Mouse (Mus musculus): ENCODE measurements around the gene Rabgap1l. TPM values are rescaled to one million over a fixed set of nuclear protein-coding genes. Genes with fewer than 3 reads are reported as not detected.

Rabgap1l gene
- total and polyA plus RNA-seq, 2 experiments from 2014 or later: 34.1 to 110 TPM

DNA sequence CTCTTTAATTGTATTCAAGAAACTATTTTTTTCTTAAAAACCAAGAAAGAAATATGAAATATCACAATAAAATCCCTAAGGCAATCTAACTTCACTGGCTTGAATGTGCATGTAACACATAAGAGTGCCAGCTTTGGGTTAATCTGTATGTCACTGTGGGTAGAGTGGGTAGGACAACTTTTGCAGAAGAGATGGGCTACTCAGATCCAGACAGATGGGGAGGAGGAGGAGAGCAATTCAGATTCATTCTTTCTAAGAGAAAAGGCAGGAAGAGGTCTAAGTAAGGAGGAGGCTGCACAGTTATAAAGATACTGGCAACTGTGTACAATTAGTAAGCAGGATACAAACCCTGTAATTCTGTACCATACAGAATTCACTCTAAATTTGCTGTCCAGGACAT is 327.8 kb downstream of the Rabgap1l start:
- no peak overlapping the region for H3K4me3 ChIP-seq (ENCODE audit: low read depth, low read length)
- no peaks in the 10 kb centered on the region for H3K36me3 ChIP-seq (ENCODE audit: insufficient read depth, low read length)
- H3K4me1 ChIP-seq (ENCODE audit: insufficient read depth, low read length): no peaks in the 10 kb centered on the region
- no peak for TF ChIP-seq CTCF (IDR thresholded peaks at IDR 0.05)
- H3K27me3 ChIP-seq (ENCODE audit: insufficient read depth, low read length): no peaks in the 10 kb centered on the region
- H3K27ac ChIP-seq (ENCODE audit: low read depth, low read length): no peak overlapping the region
- no peak overlapping the region for H3K9ac ChIP-seq (replicated peaks; ENCODE audit: low read length, poor library complexity, severe bottlenecking)
- no peaks in the 10 kb centered on the region for H3K9me3 ChIP-seq (ENCODE audit: low read length)
- no peak for ATAC-seq (ENCODE audit: low FRiP score)
- DNase-seq (ENCODE audit: low spot score): no peak
- no peak overlapping the region for H3K4me2 ChIP-seq (ENCODE audit: low read depth, low read length, poor library complexity, severe bottlenecking)

DNA sequence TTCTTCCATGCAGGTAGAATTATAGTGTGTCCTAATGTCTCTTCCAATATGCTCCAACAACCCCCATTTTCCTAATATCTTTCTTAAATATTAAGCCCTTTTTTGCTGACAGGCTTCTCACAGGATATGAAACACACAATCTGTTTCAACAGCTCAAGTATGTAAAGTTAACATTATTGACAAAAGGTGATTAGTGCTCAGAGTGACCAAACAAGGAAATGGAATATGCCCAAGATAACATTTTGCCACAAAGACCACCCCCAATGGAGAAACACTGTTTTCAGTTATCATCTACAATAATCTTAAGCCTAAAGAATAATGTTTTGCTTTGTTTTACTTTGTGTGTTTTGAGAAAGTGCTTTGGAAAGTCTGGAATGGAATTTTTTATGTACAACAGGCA is 328.9 kb downstream of the Rabgap1l start:
- ATAC-seq (ENCODE audit: low FRiP score): no peak

GRCm38 (mm10) chr1:160460346-160460745 is 332.7 kb downstream of the Rabgap1l start:
- no peak overlapping the region for H3K9ac ChIP-seq (replicated peaks; ENCODE audit: low read length, poor library complexity, severe bottlenecking)
- H3K27me3 ChIP-seq (ENCODE audit: insufficient read depth, low read length): no peaks in the 10 kb centered on the region
- no peaks in the 10 kb centered on the region for H3K36me3 ChIP-seq (ENCODE audit: insufficient read depth, low read length)
- no peak overlapping the region for H3K27ac ChIP-seq (ENCODE audit: low read depth, low read length)
- WGBS: 97% methylated on average over 1 of the region's 1 CpGs
- TF ChIP-seq CTCF (IDR thresholded peaks at IDR 0.05): no peak
- no peaks in the 10 kb centered on the region for H3K4me1 ChIP-seq (ENCODE audit: insufficient read depth, low read length)
- DNase-seq (ENCODE audit: low spot score) (no peak), ATAC-seq (ENCODE audit: low FRiP score) (no peak)
- H3K9me3 ChIP-seq (ENCODE audit: low read length): no peaks in the 10 kb centered on the region
- H3K4me3 ChIP-seq (ENCODE audit: low read depth, low read length): no peak overlapping the region
- H3K4me2 ChIP-seq (ENCODE audit: low read depth, low read length, poor library complexity, severe bottlenecking): no peak overlapping the region

More for the DNA sequence above, 328.9 kb downstream of the Rabgap1l start:
- no peak overlapping the region for H3K9ac ChIP-seq (replicated peaks; ENCODE audit: low read length, poor library complexity, severe bottlenecking)
- H3K36me3 ChIP-seq (ENCODE audit: insufficient read depth, low read length): no peaks in the 10 kb centered on the region
- no peak overlapping the region for H3K4me3 ChIP-seq (ENCODE audit: low read depth, low read length)
- H3K4me1 ChIP-seq (ENCODE audit: insufficient read depth, low read length): no peaks in the 10 kb centered on the region
- H3K9me3 ChIP-seq (ENCODE audit: low read length): no peaks in the 10 kb centered on the region
- no peak for DNase-seq (ENCODE audit: low spot score)
- no peaks in the 10 kb centered on the region for H3K27me3 ChIP-seq (ENCODE audit: insufficient read depth, low read length)
- no peak overlapping the region for H3K27ac ChIP-seq (ENCODE audit: low read depth, low read length)
- H3K4me2 ChIP-seq (ENCODE audit: low read depth, low read length, poor library complexity, severe bottlenecking): no peak overlapping the region
- TF ChIP-seq CTCF (IDR thresholded peaks at IDR 0.05): no peak

DNA sequence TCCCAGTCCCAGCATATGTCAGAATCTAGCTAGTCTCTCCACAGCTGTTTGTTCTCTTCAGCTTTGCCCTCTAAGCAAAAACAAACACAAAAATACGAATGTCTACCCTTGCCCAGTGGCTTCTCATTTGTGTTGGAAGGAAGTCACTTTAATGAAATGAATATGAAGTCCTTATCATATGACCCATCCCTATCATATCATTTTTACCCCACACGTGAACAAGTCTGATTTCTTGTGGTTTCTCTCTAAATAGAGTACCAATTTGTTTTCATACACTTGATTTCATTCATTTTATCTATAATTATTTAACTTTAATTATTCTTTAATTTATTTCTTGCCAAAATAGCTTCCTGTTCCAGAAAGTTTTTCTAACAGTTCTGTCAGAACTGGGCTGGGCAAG is 341.3 kb downstream of the Rabgap1l start:
- no peak for ATAC-seq (ENCODE audit: low FRiP score)

DNA sequence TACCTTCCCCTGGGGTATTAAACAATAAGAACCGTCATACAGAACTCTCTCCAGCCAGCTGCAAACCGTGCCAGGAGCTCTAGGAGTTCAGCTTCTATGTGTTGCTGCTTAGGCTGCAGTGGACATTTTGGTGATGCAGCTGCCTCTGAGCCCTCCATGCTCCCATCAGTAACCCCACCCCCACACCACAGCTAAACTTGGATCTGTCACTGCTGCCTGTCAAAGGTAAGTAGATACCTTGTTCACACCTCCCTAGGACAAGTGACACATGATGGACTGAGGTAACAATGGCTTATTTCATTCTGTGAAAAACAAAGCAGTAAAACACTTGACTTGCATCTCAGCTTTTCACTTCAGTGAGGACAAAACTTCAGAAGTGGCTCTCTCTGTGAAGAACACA is 344.3 kb downstream of the Rabgap1l start:
- Histone ChIP-seq H3K4me1 (ENCODE audit: insufficient read depth, low read length) (no peaks in the 10 kb centered on the region), H3K9ac (replicated peaks; ENCODE audit: low read length, poor library complexity, severe bottlenecking) (no peak overlapping the region), H3K36me3 (ENCODE audit: insufficient read depth, low read length) (no peaks in the 10 kb centered on the region), H3K27me3 (ENCODE audit: insufficient read depth, low read length) (no peaks in the 10 kb centered on the region), H3K4me2 (ENCODE audit: low read depth, low read length, poor library complexity, severe bottlenecking) (no peak overlapping the region), H3K9me3 (ENCODE audit: low read length) (no peaks in the 10 kb centered on the region), H3K27ac (ENCODE audit: low read depth, low read length) (no peak overlapping the region), H3K4me3 (ENCODE audit: low read depth, low read length) (no peak overlapping the region)
- TF ChIP-seq CTCF (IDR thresholded peaks at IDR 0.05): no peak
- ATAC-seq (ENCODE audit: low FRiP score) (no peak), DNase-seq (ENCODE audit: low spot score) (no peak)
- WGBS: 56% methylated on average over 2 of the region's 2 CpGs

More for the DNA sequence above, 341.3 kb downstream of the Rabgap1l start:
- Histone ChIP-seq H3K4me1 (ENCODE audit: insufficient read depth, low read length) (no peaks in the 10 kb centered on the region), H3K4me2 (ENCODE audit: low read depth, low read length, poor library complexity, severe bottlenecking) (no peak overlapping the region), H3K9me3 (ENCODE audit: low read length) (no peaks in the 10 kb centered on the region), H3K4me3 (ENCODE audit: low read depth, low read length) (no peak overlapping the region), H3K36me3 (ENCODE audit: insufficient read depth, low read length) (no peaks in the 10 kb centered on the region), H3K27me3 (ENCODE audit: insufficient read depth, low read length) (no peaks in the 10 kb centered on the region), H3K27ac (ENCODE audit: low read depth, low read length) (no peak overlapping the region), H3K9ac (replicated peaks; ENCODE audit: low read length, poor library complexity, severe bottlenecking) (no peak overlapping the region)
- TF ChIP-seq CTCF (IDR thresholded peaks at IDR 0.05): no peak
- 80% methylated on average over 2 of the region's 2 CpGs for WGBS
- DNase-seq (ENCODE audit: low spot score): no peak

GRCm38 (mm10) chr1:160446823-160447222 is 346.2 kb downstream of the Rabgap1l start:
- H3K27me3 ChIP-seq (ENCODE audit: insufficient read depth, low read length): no peaks in the 10 kb centered on the region
- no peaks in the 10 kb centered on the region for H3K4me1 ChIP-seq (ENCODE audit: insufficient read depth, low read length)
- no peak for TF ChIP-seq CTCF (IDR thresholded peaks at IDR 0.05)
- H3K4me3 ChIP-seq (ENCODE audit: low read depth, low read length): no peak overlapping the region
- H3K36me3 ChIP-seq (ENCODE audit: insufficient read depth, low read length): no peaks in the 10 kb centered on the region
- H3K9me3 ChIP-seq (ENCODE audit: low read length): no peaks in the 10 kb centered on the region
- no peak overlapping the region for H3K9ac ChIP-seq (replicated peaks; ENCODE audit: low read length, poor library complexity, severe bottlenecking)
- ATAC-seq (ENCODE audit: low FRiP score): no peak
- H3K27ac ChIP-seq (ENCODE audit: low read depth, low read length): no peak overlapping the region
- DNase-seq (ENCODE audit: low spot score): no peak
- WGBS: 72% methylated on average over 1 of the region's 1 CpGs
- no peak overlapping the region for H3K4me2 ChIP-seq (ENCODE audit: low read depth, low read length, poor library complexity, severe bottlenecking)
